Mouse (Mus musculus) NIH3T3 (cell line): ENCODE measurements around the gene Ift122.

Experiments used
- DNase-seq: peaks from one replicate; pipeline ENCODE4 v3.0.0-alpha.2; 2012; ENCODE audit warnings: low read depth

The Ift122 gene

DNA sequence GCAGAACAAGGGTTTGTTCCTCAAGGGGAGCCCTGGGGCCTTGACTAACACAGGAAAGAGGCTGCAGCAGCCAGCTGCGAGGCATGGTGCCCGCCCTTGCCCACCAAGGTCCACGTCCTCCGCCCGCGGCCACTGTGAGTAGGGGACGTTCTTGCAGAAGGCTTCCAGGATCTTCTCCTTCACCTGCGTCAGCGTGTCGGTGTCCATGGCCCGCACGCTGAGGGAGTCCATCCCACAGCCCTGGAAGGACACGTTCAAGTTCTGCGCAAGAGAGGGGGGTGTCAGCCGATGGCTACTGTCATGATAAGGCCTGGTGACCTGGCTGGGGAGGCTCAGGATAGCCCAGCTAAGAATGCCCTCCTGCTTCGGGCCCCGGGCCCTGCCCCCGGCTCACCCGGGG is 107.1 kb downstream of the Ift122 start:
- no peak for DNase-seq

DNA sequence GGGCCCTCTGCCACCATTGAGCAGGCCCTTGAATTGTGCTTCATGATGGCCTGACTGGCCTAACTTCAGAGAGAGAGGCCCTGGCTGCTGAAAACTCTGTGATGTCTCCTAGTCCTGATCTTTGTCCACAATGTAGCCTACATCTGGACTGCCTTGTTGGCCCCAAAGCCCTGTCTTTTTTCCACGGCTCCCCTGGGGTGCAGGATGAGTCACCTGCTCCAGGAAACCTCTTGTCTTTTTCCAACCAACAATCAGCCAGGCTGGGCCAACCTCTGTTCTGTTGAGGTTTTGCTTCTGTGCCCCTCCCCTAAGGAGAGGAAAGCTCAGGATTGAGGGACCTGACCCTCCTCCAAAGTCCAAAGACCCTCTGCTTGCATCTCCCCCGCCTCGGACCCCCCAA is 108.5 kb downstream of the Ift122 start:
- peak; percentile 78 for DNase-seq

GRCm38 (mm10) chr6:115962439-115963085 is 109.3 kb downstream of the Ift122 start:
- DNase-seq: no peak

DNA sequence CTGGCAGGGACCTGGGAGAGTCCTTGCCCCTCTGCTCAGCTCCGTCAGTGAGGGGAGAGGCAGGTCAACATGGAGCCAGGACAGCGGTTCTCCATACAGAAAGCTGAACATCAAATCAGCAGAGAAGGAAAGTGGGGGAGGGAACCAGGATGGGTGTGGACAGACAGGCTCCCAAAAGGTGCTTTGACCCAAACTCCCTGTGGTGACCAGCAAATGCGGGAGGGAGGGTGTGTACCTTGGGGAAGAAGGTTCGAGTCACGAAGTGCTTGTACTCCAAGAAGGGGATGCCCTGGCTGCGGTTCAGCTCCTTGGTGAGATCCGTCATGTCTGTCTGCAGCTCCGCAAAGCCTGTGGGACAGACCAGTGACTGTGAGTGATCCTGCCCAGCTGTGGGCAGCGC is 110.4 kb downstream of the Ift122 start:
- DNase-seq: no peak

- no peak for DNase-seq
Measured at GRCm38 (mm10) chr6:115966227-115966966, 113.1 kb downstream of the Ift122 start.

DNA sequence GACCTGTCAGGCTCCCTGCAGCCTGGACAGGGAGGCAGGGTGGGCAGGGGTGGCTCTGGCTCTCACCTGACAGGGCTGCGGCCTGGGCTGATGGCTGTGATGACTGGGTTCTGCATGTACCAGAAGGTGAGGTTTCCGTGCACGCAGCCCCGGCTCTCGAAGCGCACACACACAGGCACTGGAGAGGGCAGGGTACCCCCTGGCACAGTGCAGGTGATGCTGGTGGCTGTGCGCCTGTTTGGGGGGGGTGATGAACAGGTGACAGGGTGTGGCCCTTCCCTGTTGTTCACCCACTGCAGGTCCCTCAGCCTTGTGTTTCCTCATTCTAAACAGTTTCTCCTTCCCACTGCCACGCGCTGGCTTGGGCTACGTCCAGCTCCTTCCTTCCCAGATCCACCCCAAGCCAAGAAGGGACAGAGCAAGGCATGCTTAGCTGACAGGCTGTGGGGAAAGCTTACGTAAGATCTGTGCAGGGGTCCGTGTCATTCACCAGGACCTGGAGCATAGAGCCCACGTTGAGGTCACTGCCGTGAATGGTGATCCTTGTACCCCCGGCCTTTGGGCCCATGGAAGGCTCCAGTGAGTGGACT is 114.1 kb downstream of the Ift122 start:
- DNase-seq: no peak

DNA sequence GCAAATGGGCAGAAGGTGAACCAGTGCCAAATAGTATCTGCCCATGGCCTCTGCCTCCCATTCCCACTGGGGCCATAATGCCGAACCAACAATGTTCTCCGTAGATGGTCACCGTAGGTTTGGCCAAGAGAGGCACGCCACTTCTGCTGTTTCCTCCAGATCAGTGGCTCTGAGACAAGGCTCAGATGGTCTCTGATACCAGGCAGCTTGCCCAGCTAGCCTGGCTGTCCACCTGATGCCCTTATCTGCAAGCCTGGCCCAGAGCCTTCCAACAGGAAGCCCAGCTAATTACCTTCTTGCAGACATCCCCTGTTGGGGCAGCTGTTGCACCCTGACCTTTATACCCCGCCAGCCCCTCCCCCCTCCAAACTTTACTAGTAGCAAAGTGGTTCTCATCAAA is 114.8 kb downstream of the Ift122 start:
- DNase-seq: no peak

DNA sequence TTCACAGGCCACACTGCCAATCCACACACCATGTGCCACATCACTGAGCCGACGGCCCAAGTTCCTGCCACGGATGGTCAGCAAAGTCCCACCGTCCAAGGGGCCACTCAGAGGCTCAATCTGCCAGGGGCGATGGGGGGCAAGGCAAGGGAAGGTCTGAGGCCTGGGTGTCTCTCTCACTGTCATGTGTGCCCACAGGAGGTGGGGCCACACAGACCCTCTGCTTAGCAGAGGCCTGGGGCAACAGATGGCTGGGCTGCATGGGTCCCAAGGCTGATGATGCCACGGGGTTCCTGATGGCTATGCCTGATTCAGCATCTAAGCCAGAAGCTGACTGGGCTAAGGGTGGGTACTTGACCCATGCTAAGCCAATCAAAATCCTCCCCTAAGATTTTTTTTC is 115.4 kb downstream of the Ift122 start:
- no peak for DNase-seq

DNA sequence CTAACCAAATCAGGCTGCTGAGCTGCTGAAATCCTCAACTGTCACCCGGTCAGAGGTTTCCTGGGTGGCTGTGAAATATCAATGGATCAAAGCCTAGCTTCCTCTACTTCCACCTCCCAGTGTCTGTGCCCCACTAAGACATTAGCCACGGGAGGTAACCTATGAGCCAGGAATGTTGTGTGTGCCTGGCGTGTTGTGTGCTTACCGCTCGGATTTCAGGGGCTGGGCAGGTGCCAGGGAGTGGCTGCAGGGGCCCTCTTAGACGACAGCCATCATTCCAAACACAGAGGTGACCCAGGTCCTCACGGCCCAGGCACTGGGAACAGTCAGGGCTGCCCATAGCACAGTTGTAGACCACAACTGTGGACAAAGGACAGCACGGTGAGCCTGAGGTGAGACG is 115.8 kb downstream of the Ift122 start:
- DNase-seq: no peak

- no peak for DNase-seq
Measured at GRCm38 (mm10) chr6:115969952-115970351, 116.7 kb downstream of the Ift122 start.

DNA sequence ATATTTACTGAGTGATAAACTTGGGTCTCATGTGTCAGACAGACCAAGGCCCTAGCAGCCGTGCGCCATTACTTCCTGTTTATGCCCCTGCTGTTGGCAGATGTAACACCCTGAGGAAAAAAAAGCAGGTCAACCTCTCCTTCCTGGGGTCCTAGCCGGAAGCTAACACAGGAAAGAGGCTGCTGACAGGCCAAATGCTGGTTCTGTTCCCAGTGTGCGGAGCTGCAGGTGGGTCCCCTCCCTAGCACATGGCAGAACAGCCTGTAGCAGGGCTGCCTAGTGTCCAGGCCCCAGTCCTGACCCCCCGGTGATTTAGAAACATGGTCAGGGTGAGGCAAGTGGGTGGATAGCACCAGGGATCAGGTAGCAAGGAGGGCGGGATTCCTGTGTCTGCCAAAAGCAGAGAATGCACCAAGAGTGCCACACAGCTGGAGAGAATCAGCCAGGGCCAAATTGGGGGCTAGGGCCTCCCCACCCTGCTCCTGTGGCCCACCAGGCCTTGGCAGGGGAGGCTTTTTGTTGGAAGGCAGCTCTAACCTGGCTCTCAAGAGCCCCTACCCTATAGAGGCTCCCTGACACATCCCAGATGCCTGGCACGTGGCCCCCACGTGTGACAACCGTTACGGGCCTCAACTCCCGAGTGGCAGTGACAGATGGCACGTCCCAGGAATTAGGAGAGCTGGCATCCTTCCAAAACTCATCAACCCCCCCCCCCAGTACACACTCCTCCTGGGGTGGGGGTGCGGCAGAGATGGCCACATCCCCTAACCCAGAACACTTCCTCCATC is 118.2 kb downstream of the Ift122 start:
- DNase-seq: no peak

GRCm38 (mm10) chr6:115972083-115972764 is 119.0 kb downstream of the Ift122 start:
- no peak for DNase-seq

DNA sequence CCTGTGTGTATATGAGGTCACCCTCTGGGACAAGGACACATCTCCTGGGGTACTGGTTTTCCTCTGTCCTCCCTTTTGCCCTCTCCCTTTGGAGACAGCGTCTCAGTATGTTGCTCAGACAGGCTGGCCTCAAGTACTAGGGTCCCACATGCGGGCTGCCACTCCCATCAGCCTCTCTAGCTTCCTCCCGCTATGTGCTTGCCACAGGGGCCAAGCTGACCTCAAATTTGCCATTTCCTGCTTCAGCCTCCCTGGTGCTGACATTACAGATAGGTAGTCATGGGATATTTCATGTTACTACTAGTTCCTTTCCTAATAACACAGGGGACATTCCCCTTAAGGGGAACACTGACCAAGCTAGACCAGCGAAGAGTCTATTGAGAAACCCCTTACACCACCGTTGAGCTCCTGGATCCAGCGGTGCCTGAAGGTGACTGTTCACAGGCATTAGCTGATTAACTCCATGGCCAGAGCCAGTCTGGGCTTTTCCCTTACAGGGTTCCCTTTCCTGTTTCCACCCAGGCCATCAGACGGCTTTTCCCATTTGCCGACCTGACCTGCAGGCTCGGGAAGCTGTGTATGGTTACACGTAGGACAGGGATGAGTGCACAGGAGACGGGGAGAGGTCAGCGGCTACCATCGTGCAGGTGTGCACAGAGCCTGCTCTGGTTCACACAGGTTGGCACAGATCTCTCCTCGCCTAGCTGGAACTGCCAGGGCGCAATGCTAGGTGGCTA is 120.0 kb downstream of the Ift122 start:
- DNase-seq: no peak

DNA sequence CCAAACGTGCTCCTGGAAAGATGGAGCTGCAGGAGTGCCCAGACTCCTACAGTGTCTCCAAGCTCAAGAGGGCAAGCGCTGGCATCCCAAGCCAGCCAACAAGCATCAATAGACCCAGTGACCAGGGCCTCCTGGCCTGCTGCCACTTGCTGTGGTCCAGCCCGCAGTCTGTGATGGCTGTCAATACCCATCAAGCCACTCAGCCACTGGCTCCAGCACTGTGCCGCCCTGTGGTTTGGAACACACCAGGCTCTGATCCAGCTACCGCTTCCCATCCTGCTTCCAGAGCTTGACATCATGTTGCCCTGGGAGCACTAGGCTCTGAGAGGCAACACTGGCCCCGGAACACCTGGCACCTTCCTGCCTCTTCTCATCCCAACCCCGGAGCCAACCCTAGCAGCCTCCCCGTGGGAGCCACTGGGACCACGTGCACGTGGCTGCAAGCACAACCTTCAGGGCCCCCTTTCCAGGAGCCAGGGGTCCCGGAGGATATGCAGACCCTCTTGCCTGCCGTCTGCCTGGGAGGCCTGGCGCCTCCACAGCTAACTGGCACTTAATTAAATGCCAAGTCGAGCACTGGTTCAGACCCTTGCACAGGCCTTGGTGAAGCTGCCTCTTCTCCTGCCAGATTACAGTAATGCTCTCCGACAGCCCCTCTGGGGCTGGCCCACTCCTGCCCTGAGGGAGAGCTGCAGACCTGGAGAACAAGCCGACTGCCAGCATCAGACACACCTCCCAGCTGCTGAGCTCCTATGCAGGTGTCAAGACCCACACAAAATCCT is 120.8 kb downstream of the Ift122 start:
- DNase-seq: peak; percentile 29

- DNase-seq: peak; percentile 61
Measured at GRCm38 (mm10) chr6:115975606-115976005, 122.3 kb downstream of the Ift122 start.
